Mouse (Mus musculus) limb, embryonic 14.5 days (tissue): Measurements from ENCODE around the gene Rsph14. TPM values are rescaled to one million over a fixed set of nuclear protein-coding genes. Genes with fewer than 3 reads are reported as not detected.

Source experiments
- ATAC-seq: fragments of 200-750 bp; cut with Nextera tagmentation; 2 replicates; pipeline ENCODE4 v1.8.0; 2017; ENCODE audit warnings: low read depth, moderate number of reproducible peaks, moderate TSS enrichment; ENCODE audit not compliant: low FRiP score
- DNase-seq: peaks from one replicate; pipeline ENCODE4 v3.0.0-alpha.2; 2015; ENCODE audit warnings: low spot score
- H3K27ac ChIP-seq: fragments of 300-500 bp; sonication (generic); replicated peaks from 2 replicates; pipeline ENCODE4 v1.5.1; 2014; ENCODE audit warnings: low read depth, mild to moderate bottlenecking, low read length, moderate library complexity, mixed read lengths
- H3K27me3 ChIP-seq: fragments of 300-500 bp; sonication (generic); 2 replicates; pipeline ENCODE4 v1.6.1; 2014; ENCODE audit warnings: low read length, mixed read lengths; ENCODE audit not compliant: control insufficient read depth, insufficient read depth
- H3K36me3 ChIP-seq: fragments of 300-500 bp; sonication (generic); 2 replicates; pipeline ENCODE4 v1.6.1; 2014; ENCODE audit warnings: mild to moderate bottlenecking, low read length, moderate library complexity, mixed read lengths; ENCODE audit not compliant: control insufficient read depth, insufficient read depth
- H3K4me1 ChIP-seq: fragments of 300-500 bp; sonication (generic); 2 replicates; pipeline ENCODE4 v1.6.1; 2014; ENCODE audit warnings: antibody characterized with exemption, low read length, mixed read lengths; ENCODE audit not compliant: control insufficient read depth, insufficient read depth
- H3K4me2 ChIP-seq: fragments of 300-500 bp; sonication (generic); replicated peaks from 2 replicates; pipeline ENCODE4 v1.6.1; 2014; ENCODE audit warnings: low read depth, mild to moderate bottlenecking, low read length, moderate library complexity; ENCODE audit not compliant: severe bottlenecking
- H3K4me3 ChIP-seq: fragments of 300-500 bp; sonication (generic); replicated peaks from 2 replicates; pipeline ENCODE4 v1.5.1; 2014; ENCODE audit warnings: low read length
- H3K9ac ChIP-seq: fragments of 300-500 bp; sonication (generic); 2 replicates; pipeline ENCODE4 v1.6.1; 2014; ENCODE audit warnings: mild to moderate bottlenecking, low read depth, low read length, moderate library complexity; ENCODE audit not compliant: severe bottlenecking
- H3K9me3 ChIP-seq: fragments of 300-500 bp; sonication (generic); 2 replicates; pipeline ENCODE4 v1.6.1; 2016; ENCODE audit warnings: low read length; ENCODE audit not compliant: control insufficient read depth
- POLR2A ChIP-seq: fragments of 200-500 bp; IDR thresholded peaks from 2 replicates; pipeline ENCODE4 v1.8.0; 2012; ENCODE audit warnings: inconsistent platforms, mild to moderate bottlenecking, moderate library complexity, borderline replicate concordance; ENCODE audit not compliant: insufficient read depth, insufficient read length; ENCODE audit errors: extremely low read depth
- WGBS: fragments of 180-500 bp; shearing (Covaris S2); extraction: QIAGEN DNeasy Blood & Tissue Kit; methylation state at CpG from one replicate; pipeline ENCODE4 v1.1.7; 2014; 5-methylcytosine and 5-hydroxymethylcytosine counted together
- polyA plus RNA-seq, 2 experiments: library from polyadenylated mRNA; depleted of rRNA in 1 of 2; stranded (reverse) in 1 of 2; unstranded in 1 of 2; fragments of >200 nt; fragmentation: Nextera tagmentation in 1 of 2; extraction: Ambion mirVana in 1 of 2; gene quantifications; 2 replicates each; pipeline versions ENCODE4 v1.2.1 to v1.2.3; 2012 to 2014

The Rsph14 gene
- polyA plus RNA-seq, 2 experiments: not detected

GRCm38 (mm10) chr10:74990584-74991322, 41.6 kb downstream of the Rsph14 start:
- Histone ChIP-seq H3K4me1 (peaks cover 8% of the 10 kb centered on the region; the same call in 1 of the 2 replicates), H3K4me3 (no peak overlapping the region), H3K36me3 (0 out of 2 replicates have a peak, but pooled peaks cover 2% of the 10 kb centered on the region), H3K4me2 (no peak overlapping the region), H3K9ac (no peak overlapping the region), H3K27ac (no peak overlapping the region), H3K9me3 (no peaks in the 10 kb centered on the region), H3K27me3 (no peaks in the 10 kb centered on the region)
- DNase-seq: no peak
- no peak for TF ChIP-seq POLR2A
- WGBS: 48% methylated on average over 26 of the region's 26 CpGs
- no peak for ATAC-seq

GRCm38 (mm10) chr10:74989814-74990213, 42.6 kb downstream of the Rsph14 start:
- Histone ChIP-seq H3K4me2 (no peak overlapping the region), H3K9ac (no peak overlapping the region), H3K9me3 (no peaks in the 10 kb centered on the region), H3K4me1 (0 out of 2 replicates have a peak, but pooled peaks cover 3% of the 10 kb centered on the region), H3K4me3 (no peak overlapping the region), H3K27me3 (no peaks in the 10 kb centered on the region), H3K36me3 (0 out of 2 replicates have a peak, but pooled peaks cover 2% of the 10 kb centered on the region), H3K27ac (no peak overlapping the region)
- ATAC-seq (no peak), DNase-seq (no peak)
- TF ChIP-seq POLR2A: no peak
- WGBS: 54% methylated on average over 4 of the region's 4 CpGs

DNA sequence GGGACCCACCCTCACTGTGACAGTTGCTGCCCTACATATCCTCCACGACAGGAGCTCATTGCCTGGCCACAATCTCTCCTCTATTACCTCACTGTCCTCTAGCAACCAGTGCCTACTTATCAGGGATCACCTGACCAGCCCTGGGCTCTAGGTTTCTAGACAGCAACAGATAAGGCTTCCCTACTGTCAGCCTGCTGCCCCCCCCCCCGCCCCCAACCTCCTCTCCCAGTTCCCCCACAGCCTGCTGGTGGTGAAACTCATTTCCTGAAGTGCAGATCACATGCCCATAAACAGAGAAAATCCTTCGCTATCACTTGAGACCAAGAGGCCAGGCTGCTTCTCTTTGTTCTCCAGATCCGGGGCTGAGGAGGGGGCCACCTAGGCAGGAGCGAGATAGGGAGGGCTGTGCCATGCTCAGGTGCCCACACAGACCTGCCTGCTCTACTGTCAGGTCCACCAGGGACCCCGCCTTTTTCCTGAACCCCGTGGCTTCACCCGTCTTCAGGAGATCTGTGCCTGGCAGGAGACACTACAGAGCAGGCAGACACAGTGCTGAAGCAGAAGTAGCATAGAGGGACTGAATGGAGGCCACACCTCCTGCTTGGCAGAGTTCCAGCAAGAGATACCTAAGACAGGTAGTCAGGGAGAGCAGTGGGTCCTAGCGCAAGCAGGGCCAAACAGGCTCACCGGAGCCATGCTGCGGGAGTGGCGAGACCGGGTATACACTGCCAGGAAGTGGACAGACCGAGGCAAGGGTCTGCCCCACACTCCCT, 44.5 kb downstream of the Rsph14 start:
- 66% methylated on average over 14 of the region's 14 CpGs for WGBS
- H3K4me2 ChIP-seq: no peak overlapping the region
- no peak for TF ChIP-seq POLR2A
- 0 out of 2 replicates have a peak, but pooled peaks cover 2% of the 10 kb centered on the region for H3K36me3 ChIP-seq
- H3K27ac ChIP-seq: no peak overlapping the region
- no peak overlapping the region for H3K9ac ChIP-seq
- peak; percentile 18 for DNase-seq
- no peak overlapping the region for H3K4me3 ChIP-seq
- no peaks in the 10 kb centered on the region for H3K27me3 ChIP-seq
- H3K4me1 ChIP-seq: no peaks in the 10 kb centered on the region
- no peak for ATAC-seq
- H3K9me3 ChIP-seq: no peaks in the 10 kb centered on the region

DNA sequence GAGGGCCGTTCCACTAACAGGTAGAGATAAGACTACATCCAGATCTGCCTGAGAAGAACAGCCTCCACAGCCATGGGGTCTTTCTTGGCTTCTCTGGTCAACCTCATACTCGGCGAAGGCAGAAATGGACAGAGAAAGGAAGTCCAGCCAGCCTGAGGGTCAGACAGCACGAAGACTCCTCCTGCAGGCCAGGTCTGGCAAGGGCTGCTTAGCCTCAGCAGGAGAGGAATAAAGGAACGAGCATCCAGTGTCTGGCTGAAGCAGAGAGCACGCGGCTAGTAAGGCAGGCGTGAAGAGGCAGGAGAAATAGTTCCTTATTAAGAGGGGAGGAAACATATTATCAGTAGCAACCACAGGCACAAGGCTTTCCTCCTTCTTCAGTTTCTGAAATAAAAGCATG, 49.2 kb downstream of the Rsph14 start:
- no peak overlapping the region for H3K27ac ChIP-seq
- WGBS: 73% methylated on average over 8 of the region's 8 CpGs
- ATAC-seq: no peak
- no peak for TF ChIP-seq POLR2A
- DNase-seq: no peak
- no peak overlapping the region for H3K4me2 ChIP-seq
- H3K4me3 ChIP-seq: no peak overlapping the region
- H3K27me3 ChIP-seq: no peaks in the 10 kb centered on the region
- no peaks in the 10 kb centered on the region for H3K9me3 ChIP-seq
- H3K9ac ChIP-seq: no peak overlapping the region
- no peaks in the 10 kb centered on the region for H3K36me3 ChIP-seq
- no peaks in the 10 kb centered on the region for H3K4me1 ChIP-seq

DNA sequence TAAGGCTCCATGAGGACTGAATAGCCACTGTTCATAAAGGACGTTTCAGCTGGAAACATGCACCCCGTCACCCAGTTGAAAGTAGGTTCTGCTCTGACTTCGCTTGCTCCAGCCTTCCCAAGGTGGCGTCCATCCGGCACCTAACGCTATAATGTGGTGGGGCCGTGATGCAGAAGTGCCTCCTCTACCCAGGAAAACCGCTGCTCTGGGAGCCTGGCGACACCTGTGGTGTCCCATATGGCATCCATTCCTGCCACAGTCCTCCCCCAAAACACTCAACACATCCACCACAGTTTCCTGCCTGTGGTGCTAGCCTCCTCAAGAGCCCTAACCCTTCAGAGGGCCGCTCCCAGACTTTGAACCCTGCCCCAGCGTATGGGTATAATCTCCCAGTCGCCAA, 51.2 kb downstream of the Rsph14 start:
- Histone ChIP-seq H3K9ac (no peak overlapping the region), H3K36me3 (no peaks in the 10 kb centered on the region), H3K4me3 (no peak overlapping the region), H3K4me1 (no peaks in the 10 kb centered on the region), H3K4me2 (no peak overlapping the region), H3K27me3 (no peaks in the 10 kb centered on the region), H3K9me3 (no peaks in the 10 kb centered on the region), H3K27ac (no peak overlapping the region)
- TF ChIP-seq POLR2A: no peak
- WGBS: 81% methylated on average over 12 of the region's 12 CpGs
- ATAC-seq (no peak), DNase-seq (no peak)
